Mouse (Mus musculus) CD4-positive, CD25-positive, alpha-beta regulatory T cell, adult 2 months (primary cell): ENCODE data around the gene Sdsl.

Experiments
- DNase-seq: peaks from one replicate; pipeline ENCODE4 v3.0.0-alpha.2; 2012; ENCODE audit warnings: low read depth, low spot score

Gene Sdsl

GRCm38 (mm10) chr5:120472770-120473169 lies at the start of gene Sdsl:
Gene Sdsl, minus strand, starts transcription at chr5:120472810.
- DNase-seq, result no peak

GRCm38 (mm10) chr5:120517552-120517951 lies 44.9 kb upstream of the Sdsl start:
- DNase-seq, result no peak

GRCm38 (mm10) chr5:120516221-120516984 lies 43.8 kb upstream of the Sdsl start:
- DNase-seq, result no peak

- DNase-seq, result no peak
Observed at GRCm38 (mm10) chr5:120515451-120515850, 42.8 kb upstream of the Sdsl start.

- DNase-seq, result no peak
Observed at GRCm38 (mm10) chr5:120514754-120515153, 42.1 kb upstream of the Sdsl start.

GRCm38 (mm10) chr5:120514031-120514677 lies 41.5 kb upstream of the Sdsl start:
- no peak for DNase-seq

GRCm38 (mm10) chr5:120512911-120513555 lies 40.4 kb upstream of the Sdsl start:
- DNase-seq, result no peak

- DNase-seq, result no peak
Observed at GRCm38 (mm10) chr5:120511643-120512220, 39.1 kb upstream of the Sdsl start.

- peak; percentile 95 for DNase-seq
Observed at GRCm38 (mm10) chr5:120510982-120511642, 38.5 kb upstream of the Sdsl start, which contains the start of gene Slc8b1. Gene Slc8b1, plus strand, starts transcription at chr5:120511168.

GRCm38 (mm10) chr5:120507311-120507710 lies 34.7 kb upstream of the Sdsl start:
- DNase-seq, result no peak

GRCm38 (mm10) chr5:120506490-120506889 lies 33.9 kb upstream of the Sdsl start:
- no peak for DNase-seq

- DNase-seq, result no peak
Observed at GRCm38 (mm10) chr5:120505781-120506180, 33.2 kb upstream of the Sdsl start.

GRCm38 (mm10) chr5:120505368-120505767 lies 32.8 kb upstream of the Sdsl start:
- peak; percentile 81 for DNase-seq

- DNase-seq, result peak; percentile 92
Observed at GRCm38 (mm10) chr5:120503144-120503795, 30.7 kb upstream of the Sdsl start, which contains the start of gene Plbd2. Gene Plbd2, minus strand, starts transcription at chr5:120503625.

- DNase-seq, result no peak
Observed at GRCm38 (mm10) chr5:120502675-120503143, 30.1 kb upstream of the Sdsl start.

GRCm38 (mm10) chr5:120502147-120502621 lies 29.6 kb upstream of the Sdsl start:
- DNase-seq, result no peak

GRCm38 (mm10) chr5:120500609-120501008 lies 28.0 kb upstream of the Sdsl start:
- DNase-seq, result peak; percentile 27

GRCm38 (mm10) chr5:120499202-120499601 lies 26.6 kb upstream of the Sdsl start:
- DNase-seq, result no peak

- DNase-seq, result no peak
Observed at GRCm38 (mm10) chr5:120497071-120497470, 24.5 kb upstream of the Sdsl start.

- DNase-seq, result no peak
Observed at GRCm38 (mm10) chr5:120495703-120496226, 23.2 kb upstream of the Sdsl start.
